Mouse (Mus musculus): ENCODE measurements around the gene Stoml2.

DNA sequence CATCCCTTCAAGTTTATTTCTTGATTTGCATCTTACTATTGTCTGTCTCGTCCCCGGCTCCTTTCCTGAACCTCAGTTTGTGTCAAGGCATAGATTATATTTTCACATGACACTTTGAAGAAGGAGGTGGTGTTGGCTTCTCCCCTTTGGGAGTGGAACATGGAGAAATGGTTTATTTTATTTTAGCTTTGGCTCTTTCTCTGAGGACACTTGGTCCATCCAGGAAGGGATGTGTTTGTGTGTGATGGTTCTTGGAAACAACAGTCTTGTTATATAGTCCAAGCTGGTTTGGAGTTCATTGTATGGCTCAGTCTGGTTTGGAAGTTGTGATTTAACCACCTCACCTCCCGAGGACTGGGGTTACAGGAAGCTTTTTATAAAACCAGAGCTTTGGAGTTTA lies 28.2 kb upstream of the Stoml2 start:
- no peak for TF ChIP-seq CTCF (IDR thresholded peaks at IDR 0.05; ENCODE audit: low read depth, low read length)
- no peak for TF ChIP-seq POLR2AphosphoS5 (IDR thresholded peaks at IDR 0.05; ENCODE audit: insufficient replicate concordance, low read depth, low read length)
- TF ChIP-seq GATA1 (IDR thresholded peaks at IDR 0.05; ENCODE audit: borderline replicate concordance, low read length) = no peak
- TF ChIP-seq GATA2 (IDR thresholded peaks at IDR 0.05; ENCODE audit: borderline replicate concordance, low read depth, low read length) = no peak
- no peak for TF ChIP-seq TAL1 (conservative IDR thresholded peaks at IDR 0.05; ENCODE audit: low read depth, low read length)
